Mouse (Mus musculus): ENCODE data around the gene Car4. TPM values are rescaled to one million over a fixed set of nuclear protein-coding genes. Genes with fewer than 3 reads are reported as not detected.

Gene Car4
- total RNA-seq, 1 experiment from 2014 or later = not detected

GRCm38 (mm10) chr11:84952611-84953010 lies 5.0 kb upstream of the Car4 start:
- no peak for ATAC-seq (ENCODE audit: extremely low read depth, insufficient number of reproducible peaks, low FRiP score, poor library complexity, severe bottlenecking)

GRCm38 (mm10) chr11:84956400-84956799 lies 1.2 kb upstream of the Car4 start:
- ATAC-seq (ENCODE audit: extremely low read depth, insufficient number of reproducible peaks, low FRiP score, poor library complexity, severe bottlenecking) = no peak

GRCm38 (mm10) chr11:84957171-84957570 lies 415 bp upstream of the Car4 start:
- no peak for ATAC-seq (ENCODE audit: extremely low read depth, insufficient number of reproducible peaks, low FRiP score, poor library complexity, severe bottlenecking)

GRCm38 (mm10) chr11:84958271-84958630 lies 665 bp downstream of the Car4 start:
- ATAC-seq (ENCODE audit: extremely low read depth, insufficient number of reproducible peaks, low FRiP score, poor library complexity, severe bottlenecking) = no peak

- no peak for ATAC-seq (ENCODE audit: extremely low read depth, insufficient number of reproducible peaks, low FRiP score, poor library complexity, severe bottlenecking)
Measured at GRCm38 (mm10) chr11:84959181-84959580, 1.6 kb downstream of the Car4 start.

GRCm38 (mm10) chr11:84959701-84960181 lies 2.2 kb downstream of the Car4 start:
- no peak for ATAC-seq (ENCODE audit: extremely low read depth, insufficient number of reproducible peaks, low FRiP score, poor library complexity, severe bottlenecking)

- no peak for ATAC-seq (ENCODE audit: extremely low read depth, insufficient number of reproducible peaks, low FRiP score, poor library complexity, severe bottlenecking)
Measured at GRCm38 (mm10) chr11:84960291-84960690, 2.7 kb downstream of the Car4 start.

- ATAC-seq (ENCODE audit: extremely low read depth, insufficient number of reproducible peaks, low FRiP score, poor library complexity, severe bottlenecking) = no peak
Measured at GRCm38 (mm10) chr11:84960780-84961179, 3.2 kb downstream of the Car4 start.

GRCm38 (mm10) chr11:84961571-84961970 lies 4.0 kb downstream of the Car4 start:
- no peak for ATAC-seq (ENCODE audit: extremely low read depth, insufficient number of reproducible peaks, low FRiP score, poor library complexity, severe bottlenecking)

- no peak for ATAC-seq (ENCODE audit: extremely low read depth, insufficient number of reproducible peaks, low FRiP score, poor library complexity, severe bottlenecking)
Measured at GRCm38 (mm10) chr11:84962536-84962935, 5.0 kb downstream of the Car4 start.

GRCm38 (mm10) chr11:84963556-84963955 lies 6.0 kb downstream of the Car4 start:
- no peak for ATAC-seq (ENCODE audit: extremely low read depth, insufficient number of reproducible peaks, low FRiP score, poor library complexity, severe bottlenecking)

- no peak for ATAC-seq (ENCODE audit: extremely low read depth, insufficient number of reproducible peaks, low FRiP score, poor library complexity, severe bottlenecking)
Measured at GRCm38 (mm10) chr11:84966696-84967095, 9.1 kb downstream of the Car4 start.

- ATAC-seq (ENCODE audit: extremely low read depth, insufficient number of reproducible peaks, low FRiP score, poor library complexity, severe bottlenecking) = no peak
Measured at GRCm38 (mm10) chr11:84967113-84967512, 9.5 kb downstream of the Car4 start.

- ATAC-seq (ENCODE audit: extremely low read depth, insufficient number of reproducible peaks, low FRiP score, poor library complexity, severe bottlenecking) = no peak
Measured at GRCm38 (mm10) chr11:84968309-84968708, 10.7 kb downstream of the Car4 start.

GRCm38 (mm10) chr11:84968775-84969174 lies 11.2 kb downstream of the Car4 start:
- ATAC-seq (ENCODE audit: extremely low read depth, insufficient number of reproducible peaks, low FRiP score, poor library complexity, severe bottlenecking) = no peak

GRCm38 (mm10) chr11:84972067-84972466 lies 14.5 kb downstream of the Car4 start:
- ATAC-seq (ENCODE audit: extremely low read depth, insufficient number of reproducible peaks, low FRiP score, poor library complexity, severe bottlenecking) = no peak

GRCm38 (mm10) chr11:84973661-84974060 lies 16.1 kb downstream of the Car4 start:
- no peak for ATAC-seq (ENCODE audit: extremely low read depth, insufficient number of reproducible peaks, low FRiP score, poor library complexity, severe bottlenecking)

GRCm38 (mm10) chr11:84974582-84974981 lies 17.0 kb downstream of the Car4 start:
- ATAC-seq (ENCODE audit: extremely low read depth, insufficient number of reproducible peaks, low FRiP score, poor library complexity, severe bottlenecking) = no peak

GRCm38 (mm10) chr11:84976706-84977105 lies 19.1 kb downstream of the Car4 start:
- no peak for ATAC-seq (ENCODE audit: extremely low read depth, insufficient number of reproducible peaks, low FRiP score, poor library complexity, severe bottlenecking)

GRCm38 (mm10) chr11:84977385-84977952 lies 19.9 kb downstream of the Car4 start:
- no peak for ATAC-seq (ENCODE audit: extremely low read depth, insufficient number of reproducible peaks, low FRiP score, poor library complexity, severe bottlenecking)

- ATAC-seq (ENCODE audit: extremely low read depth, insufficient number of reproducible peaks, low FRiP score, poor library complexity, severe bottlenecking) = no peak
Measured at GRCm38 (mm10) chr11:84978113-84978512, 20.5 kb downstream of the Car4 start.

Data from neutrophil, adult 5-6 weeks (primary cell).